Mouse (Mus musculus) myocyte (in vitro differentiated cells): Measurements from ENCODE around the gene Orai2.

Experiments
- CEBPB ChIP-seq: IDR thresholded peaks from 2 replicates; pipeline ENCODE4 v1.6.1; 2011; ENCODE audit warnings: mild to moderate bottlenecking, moderate library complexity; ENCODE audit not compliant: poor library complexity, insufficient read depth, severe bottlenecking
- E2F4 ChIP-seq: IDR thresholded peaks from one replicate; pipeline ENCODE4 v1.6.1; 2011; ENCODE audit warnings: mild to moderate bottlenecking, control low read depth, moderate library complexity; ENCODE audit not compliant: insufficient read depth
- MAX ChIP-seq: IDR thresholded peaks from one replicate; pipeline ENCODE4 v1.6.1; 2011; ENCODE audit warnings: low read depth, mild to moderate bottlenecking, control low read depth
- POLR2A ChIP-seq: IDR thresholded peaks from one replicate; pipeline ENCODE4 v1.6.1; 2011; ENCODE audit warnings: low read depth, mild to moderate bottlenecking, control low read depth, moderate library complexity; ENCODE audit not compliant: insufficient read length
- POLR2AphosphoS2 ChIP-seq: IDR thresholded peaks from one replicate; pipeline ENCODE4 v1.6.1; 2011; ENCODE audit warnings: low read depth, control low read depth; ENCODE audit not compliant: insufficient read length
- REST ChIP-seq: IDR thresholded peaks from one replicate; pipeline ENCODE4 v1.6.1; 2011; ENCODE audit warnings: mild to moderate bottlenecking, control low read depth, moderate library complexity; ENCODE audit not compliant: insufficient read depth, insufficient read length
- TCF12 ChIP-seq: IDR thresholded peaks from one replicate; pipeline ENCODE4 v1.6.1; 2011; ENCODE audit warnings: mild to moderate bottlenecking, control low read depth; ENCODE audit not compliant: poor library complexity, insufficient read depth, severe bottlenecking
- TCF3 ChIP-seq: IDR thresholded peaks from one replicate; pipeline ENCODE4 v1.6.1; 2011; ENCODE audit warnings: low read depth, control low read depth; ENCODE audit not compliant: insufficient read length
- USF1 ChIP-seq: IDR thresholded peaks from one replicate; pipeline ENCODE4 v1.6.1; 2011; ENCODE audit warnings: low read depth, mild to moderate bottlenecking, control low read depth, moderate library complexity

DNA sequence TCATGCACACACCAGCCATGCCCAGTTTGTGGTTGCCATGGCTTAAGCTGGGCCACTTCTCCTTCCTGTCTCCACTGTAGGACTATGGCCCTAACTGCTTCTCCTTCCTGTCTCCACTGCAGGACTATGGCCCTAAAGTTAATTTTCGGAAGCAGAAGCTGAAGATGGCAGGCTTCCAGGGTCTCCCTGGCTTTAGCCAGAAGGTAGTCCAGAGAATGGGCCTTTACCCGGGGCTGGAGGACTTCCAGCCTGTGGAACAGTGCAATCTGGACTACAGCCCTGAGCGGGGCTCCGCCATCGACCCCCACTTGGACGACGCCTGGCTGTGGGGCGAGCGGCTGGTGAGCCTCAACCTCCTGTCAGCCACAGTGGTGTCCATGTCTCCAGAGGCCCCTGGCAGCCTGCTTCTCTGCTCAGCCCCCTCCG is 30.4 kb downstream of the Orai2 start:
- TF ChIP-seq MAX (no peak), POLR2A (no peak), USF1 (no peak), POLR2AphosphoS2 (no peak), E2F4 (no peak), CEBPB (no peak), TCF3 (no peak), TCF12 (no peak), REST (no peak)
